Mouse (Mus musculus) ES-Bruce4 (cell line): Measurements from ENCODE around the gene Nelfa.
"Not testable (repeated sequence)": the region's sequence is repeated elsewhere in the genome, so short reads cannot be mapped to it uniquely, and the experiment has no call there.

Experiments used
- CTCF ChIP-seq: IDR thresholded peaks from one replicate; pipeline ENCODE4 v1.8.1; 2011; ENCODE audit warnings: low read depth, low read length
- POLR2A ChIP-seq: IDR thresholded peaks from one replicate; pipeline ENCODE4 v1.8.1; 2011; ENCODE audit warnings: low read length; ENCODE audit not compliant: insufficient read depth

GRCm38 (mm10) chr5:33915031-33915430 lies 21.2 kb downstream of the Nelfa start:
- TF ChIP-seq CTCF, POLR2A: not testable (repeated sequence)
